Mouse (Mus musculus): Measurements from ENCODE around the gene Fmo2. TPM values are rescaled to one million over a fixed set of nuclear protein-coding genes. Genes with fewer than 3 reads are reported as not detected.

Fmo2 gene
- total RNA-seq, 2 experiments from 2014 or later: 26.0 to 37.4 TPM

DNA sequence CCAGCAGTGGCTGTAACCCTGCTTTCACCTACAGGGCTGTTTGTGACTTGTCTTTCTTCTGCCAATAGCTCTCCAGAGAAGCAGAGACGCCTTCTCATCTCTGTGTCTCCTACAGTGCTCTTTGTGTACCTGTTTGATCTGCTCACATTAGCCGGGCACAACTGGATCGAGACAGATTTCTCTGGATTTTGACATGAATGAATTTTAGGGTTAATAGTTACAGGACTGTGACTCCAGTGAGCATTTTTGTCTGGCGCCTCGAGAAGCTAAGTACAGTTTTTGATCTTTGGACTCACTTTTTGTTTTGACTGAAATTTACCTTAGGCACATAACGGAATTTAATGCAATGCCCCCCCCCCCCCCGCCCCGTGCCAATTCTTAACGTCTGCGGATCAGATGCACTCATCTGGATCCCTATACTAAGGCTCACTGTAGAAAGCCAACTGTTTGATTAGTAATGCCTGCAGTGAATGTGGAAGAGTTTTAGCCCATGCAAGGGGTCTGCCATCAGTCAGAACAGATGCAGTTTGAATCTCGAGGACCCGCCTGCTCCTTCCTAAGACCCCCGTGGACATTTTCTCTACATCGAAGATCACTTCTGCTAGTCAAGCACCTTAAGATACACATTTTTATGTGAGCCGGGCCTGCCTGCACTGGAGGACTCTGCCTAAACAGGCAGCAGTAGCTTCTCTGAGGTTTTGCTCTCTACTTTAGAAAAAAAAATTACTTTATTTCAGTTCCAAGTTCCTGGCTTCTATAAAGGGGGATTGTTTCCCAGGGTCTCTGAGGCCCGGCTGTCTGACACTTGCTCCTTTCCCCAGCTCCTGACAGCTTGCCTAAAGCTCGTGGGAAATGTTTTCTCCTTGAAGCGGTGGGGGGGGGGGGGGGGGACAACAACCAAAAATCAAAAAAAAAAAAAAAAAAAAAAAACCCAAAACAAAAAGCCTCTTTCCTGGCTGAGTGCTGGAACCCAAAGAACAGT lies 40.5 kb downstream of the Fmo2 start:
- DNase-seq (ENCODE audit: low spot score in 2 of 2): no peak

GRCm38 (mm10) chr1:162853812-162854482 lies 44.6 kb downstream of the Fmo2 start:
- no peak for DNase-seq (ENCODE audit: low spot score in 2 of 2)

GRCm38 (mm10) chr1:162847554-162847953 lies 51.0 kb downstream of the Fmo2 start:
- DNase-seq (ENCODE audit: low spot score in 2 of 2): no peak

- no peak for DNase-seq (ENCODE audit: low spot score in 2 of 2)
These were observed 58.3 kb downstream of the Fmo2 start for GRCm38 (mm10) chr1:162840211-162840610.

- DNase-seq (ENCODE audit: low spot score in 2 of 2): no peak
These were observed 59.5 kb downstream of the Fmo2 start for GRCm38 (mm10) chr1:162838976-162839375.

DNA sequence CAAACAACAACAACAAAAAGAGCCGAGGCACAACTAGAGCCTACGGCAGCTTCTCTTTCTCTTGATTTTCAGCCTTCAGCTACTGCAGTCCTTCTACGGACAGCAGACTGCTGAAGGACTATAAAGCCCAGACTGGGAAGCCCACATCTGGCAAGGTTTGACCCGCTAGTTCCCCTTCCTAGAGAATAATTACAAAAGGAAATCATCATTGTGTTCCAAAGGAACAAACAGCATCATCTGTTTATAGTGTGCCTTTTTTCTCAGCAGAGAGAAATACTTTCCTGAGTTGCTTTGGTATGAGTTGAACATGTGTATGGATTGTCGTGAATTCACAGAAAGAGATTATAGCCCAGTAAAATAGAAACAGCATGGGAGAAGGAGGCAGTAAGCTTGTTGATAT lies 64.2 kb downstream of the Fmo2 start:
- DNase-seq (ENCODE audit: low spot score in 2 of 2): no peak

DNA sequence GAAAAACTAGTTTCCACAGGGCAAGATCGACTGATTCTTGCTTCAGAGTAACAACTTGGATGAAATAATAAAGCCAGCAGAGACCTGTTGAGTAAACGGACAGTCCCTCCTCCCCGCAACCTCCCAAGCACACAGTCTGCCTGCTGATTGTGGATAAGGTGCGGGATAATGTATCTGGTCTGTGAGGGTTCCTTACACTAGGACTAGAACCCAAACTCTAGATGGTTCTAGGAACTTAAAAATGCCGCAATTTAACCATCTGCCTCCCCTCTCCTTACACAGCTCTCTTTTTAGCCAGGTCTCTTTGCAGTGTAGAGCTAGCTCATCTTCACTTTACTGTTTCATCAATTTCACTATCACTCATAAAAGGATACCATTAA lies 66.0 kb downstream of the Fmo2 start:
- DNase-seq (ENCODE audit: low spot score in 2 of 2): no peak

GRCm38 (mm10) chr1:162831838-162832573 lies 66.5 kb downstream of the Fmo2 start:
- no peak for DNase-seq (ENCODE audit: low spot score in 2 of 2)

Other genes starting within 250 kb of the Fmo2 start
- not detected for gene Myocos, start 240.5 kb downstream of the Fmo2 start, total RNA-seq (2021)
- 100 to 1,000 TPM; 197 to 223 TPM for gene Prrc2c, start 158.2 kb downstream of the Fmo2 start, total RNA-seq (2021)
- 1 to 10 TPM; 1.5 to 2.0 TPM for gene Fmo4, start 84.8 kb downstream of the Fmo2 start, total RNA-seq (2021)
- 100 to 1,000 TPM; 106 to 126 TPM for gene Fmo1, start 32.1 kb downstream of the Fmo2 start, total RNA-seq (2021)
- not detected for gene Fmo6, start 38.8 kb upstream of the Fmo2 start, total RNA-seq (2021)
- gene Fmo3, start 85.8 kb upstream of the Fmo2 start, total RNA-seq (2021): 1 to 10 TPM in 1 of 2 experiments, not detected in 1; 1.2 TPM
- gene Mroh9, start 186.9 kb upstream of the Fmo2 start, total RNA-seq (2021): not detected